Mouse (Mus musculus) embryo, embryonic 11 days (tissue): ENCODE data around the gene Ppp1r27.
A peak's percentile ranks its signal among the peaks of the same experiment; 100 is the strongest.
"Not testable (repeated sequence)": the region's sequence is repeated elsewhere in the genome, so short reads cannot be mapped to it uniquely, and the experiment has no call there.

ENCODE experiments used
- DNase-seq: peaks from one replicate; pipeline ENCODE4 v3.0.0-alpha.2; 2015

Ppp1r27 gene

GRCm38 (mm10) chr11:120550810-120551440 lies at the start of gene Ppp1r27:
Ppp1r27 (minus strand) TSS chr11:120551132.
- no peak for DNase-seq

- DNase-seq: no peak
Measured at GRCm38 (mm10) chr11:120600716-120601115, 49.8 kb upstream of the Ppp1r27 start.

GRCm38 (mm10) chr11:120598990-120599549 lies 48.1 kb upstream of the Ppp1r27 start:
- DNase-seq: no peak

GRCm38 (mm10) chr11:120598283-120598989 lies 47.5 kb upstream of the Ppp1r27 start, which contains the start of the genes Alyref and Anapc11:
Alyref (minus strand) TSS chr11:120598365.
Anapc11 (plus strand) TSS chr11:120598421.
- DNase-seq: peak; percentile 99

GRCm38 (mm10) chr11:120597240-120598235 lies 46.6 kb upstream of the Ppp1r27 start:
- peak; percentile 24 for DNase-seq

GRCm38 (mm10) chr11:120588531-120588930 lies 37.6 kb upstream of the Ppp1r27 start:
- DNase-seq: no peak

GRCm38 (mm10) chr11:120583937-120584336 lies 33.0 kb upstream of the Ppp1r27 start:
- DNase-seq: no peak

- not testable (repeated sequence) for DNase-seq
Measured at GRCm38 (mm10) chr11:120582982-120583293, 32.0 kb upstream of the Ppp1r27 start.

GRCm38 (mm10) chr11:120582268-120582981 lies 31.5 kb upstream of the Ppp1r27 start:
- peak; percentile 22 for DNase-seq

GRCm38 (mm10) chr11:120581490-120582267 lies 30.7 kb upstream of the Ppp1r27 start, which contains the start of gene Arhgdia:
Arhgdia (minus strand) TSS chr11:120581624.
- peak; percentile 93 for DNase-seq

GRCm38 (mm10) chr11:120580871-120581331 lies 30.0 kb upstream of the Ppp1r27 start:
- DNase-seq: peak; percentile 65

- no peak for DNase-seq
Measured at GRCm38 (mm10) chr11:120580190-120580589, 29.3 kb upstream of the Ppp1r27 start.

GRCm38 (mm10) chr11:120579316-120580107 lies 28.6 kb upstream of the Ppp1r27 start:
- DNase-seq: peak; percentile 84

- no peak for DNase-seq
Measured at GRCm38 (mm10) chr11:120578694-120579243, 27.8 kb upstream of the Ppp1r27 start.

- no peak for DNase-seq
Measured at GRCm38 (mm10) chr11:120578024-120578693, 27.2 kb upstream of the Ppp1r27 start.

- peak; percentile 34 for DNase-seq
Measured at GRCm38 (mm10) chr11:120577211-120578023, 26.5 kb upstream of the Ppp1r27 start.

- DNase-seq: no peak
Measured at GRCm38 (mm10) chr11:120576365-120576981, 25.5 kb upstream of the Ppp1r27 start.

- no peak for DNase-seq
Measured at GRCm38 (mm10) chr11:120575940-120576339, 25.0 kb upstream of the Ppp1r27 start.
